Mouse (Mus musculus) natural killer cell, adult 2 months (primary cell): ENCODE data around the gene Krt13.

Experiments
- DNase-seq, 2 experiments: peaks; one replicate each; pipeline ENCODE4 v3.0.0; 2022; ENCODE audit warnings: low spot score in 2 of 2

Krt13 gene

GRCm38 (mm10) chr11:100121466-100121865 is at the start of gene Krt13:
Gene Krt13, minus strand, starts transcription at chr11:100121566.
- no peak for DNase-seq

DNA sequence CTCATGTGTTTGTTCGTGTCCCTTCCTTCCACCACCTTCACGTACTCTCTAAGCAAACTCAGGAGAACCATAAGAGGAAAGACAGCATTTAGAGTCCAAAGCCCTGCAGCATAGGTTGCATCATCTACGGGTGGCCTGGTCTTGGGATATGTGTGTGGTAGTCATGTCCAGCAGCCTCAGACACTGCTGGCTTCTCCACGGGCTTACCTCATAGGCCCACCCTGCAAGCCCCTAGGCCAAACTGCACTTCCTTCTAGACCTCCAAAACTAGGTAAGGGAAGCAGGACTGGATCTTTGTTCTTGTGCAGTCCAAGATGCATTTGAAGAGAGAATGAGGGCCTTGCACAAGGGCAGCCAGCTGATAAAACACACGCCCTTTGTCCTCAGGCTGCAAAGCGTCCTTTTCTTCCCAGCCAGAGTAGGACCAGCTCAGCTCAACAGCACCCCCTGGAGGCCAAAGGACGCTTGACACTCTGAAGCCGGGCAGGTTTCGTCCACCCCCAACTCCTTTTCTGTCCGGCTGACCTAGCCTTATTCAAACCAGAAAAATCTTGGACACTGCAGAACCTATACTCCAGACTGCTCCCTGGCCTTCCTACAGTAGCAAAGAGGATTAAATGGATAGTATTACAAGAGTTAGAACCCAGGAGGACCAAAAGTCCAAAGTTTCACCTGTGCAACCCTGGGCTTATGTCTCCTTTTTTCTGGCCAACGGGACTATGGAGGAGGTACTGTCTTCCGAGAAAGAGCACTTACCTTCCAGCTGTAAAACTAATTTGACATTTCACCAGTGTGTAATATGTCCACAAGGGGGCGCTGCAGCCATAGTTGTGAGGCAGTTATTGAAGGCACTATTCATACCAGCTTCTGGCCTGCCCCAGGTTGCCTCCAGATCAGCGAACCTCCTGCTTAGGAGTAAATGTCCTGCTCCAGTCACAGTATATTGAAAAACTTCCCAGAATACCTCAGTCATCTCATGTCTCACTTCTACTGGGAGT is 47.7 kb upstream of the Krt13 start:
- DNase-seq = peak; percentile 15 to 27

- no peak for DNase-seq
Observed at GRCm38 (mm10) chr11:100168071-100168470, 46.7 kb upstream of the Krt13 start.

DNA sequence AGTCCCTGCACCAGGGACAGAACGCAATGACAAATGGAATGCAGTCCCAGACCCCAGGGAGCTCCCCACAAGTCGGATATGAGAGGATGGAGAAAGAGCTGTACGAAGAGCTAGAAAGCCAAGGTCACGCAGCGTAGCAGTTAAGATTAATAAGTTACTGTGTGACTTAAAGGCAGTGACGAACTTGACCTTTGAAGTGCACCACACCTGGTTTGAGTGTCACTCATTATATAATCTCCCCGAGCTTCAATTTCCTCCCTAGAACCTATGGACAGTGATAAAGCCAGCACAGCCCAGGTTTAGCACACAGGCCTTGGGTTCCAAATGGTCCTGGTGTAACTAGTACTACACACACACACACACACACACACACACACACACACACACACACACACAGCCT is 43.0 kb upstream of the Krt13 start:
- DNase-seq = no peak

GRCm38 (mm10) chr11:100157908-100158477 is 36.6 kb upstream of the Krt13 start:
- DNase-seq = no peak

DNA sequence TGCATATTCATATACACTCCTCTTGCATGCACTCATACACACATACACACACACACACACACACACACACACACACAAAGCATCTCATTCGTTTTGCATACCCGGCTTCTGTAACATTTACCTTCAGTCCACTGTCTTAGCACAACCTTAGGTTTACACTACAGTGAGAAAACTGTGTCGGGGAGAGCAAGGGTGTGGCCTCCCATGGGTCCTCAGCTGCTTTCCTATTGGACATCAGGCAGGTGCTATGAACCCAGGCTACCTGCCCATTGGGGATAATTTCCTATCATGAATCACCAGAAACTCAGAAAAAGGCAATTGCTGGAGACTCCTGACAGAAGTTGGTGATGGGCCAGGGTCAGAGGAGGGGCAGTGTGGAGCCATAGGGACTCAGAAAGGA is 36.0 kb upstream of the Krt13 start:
- DNase-seq = no peak

DNA sequence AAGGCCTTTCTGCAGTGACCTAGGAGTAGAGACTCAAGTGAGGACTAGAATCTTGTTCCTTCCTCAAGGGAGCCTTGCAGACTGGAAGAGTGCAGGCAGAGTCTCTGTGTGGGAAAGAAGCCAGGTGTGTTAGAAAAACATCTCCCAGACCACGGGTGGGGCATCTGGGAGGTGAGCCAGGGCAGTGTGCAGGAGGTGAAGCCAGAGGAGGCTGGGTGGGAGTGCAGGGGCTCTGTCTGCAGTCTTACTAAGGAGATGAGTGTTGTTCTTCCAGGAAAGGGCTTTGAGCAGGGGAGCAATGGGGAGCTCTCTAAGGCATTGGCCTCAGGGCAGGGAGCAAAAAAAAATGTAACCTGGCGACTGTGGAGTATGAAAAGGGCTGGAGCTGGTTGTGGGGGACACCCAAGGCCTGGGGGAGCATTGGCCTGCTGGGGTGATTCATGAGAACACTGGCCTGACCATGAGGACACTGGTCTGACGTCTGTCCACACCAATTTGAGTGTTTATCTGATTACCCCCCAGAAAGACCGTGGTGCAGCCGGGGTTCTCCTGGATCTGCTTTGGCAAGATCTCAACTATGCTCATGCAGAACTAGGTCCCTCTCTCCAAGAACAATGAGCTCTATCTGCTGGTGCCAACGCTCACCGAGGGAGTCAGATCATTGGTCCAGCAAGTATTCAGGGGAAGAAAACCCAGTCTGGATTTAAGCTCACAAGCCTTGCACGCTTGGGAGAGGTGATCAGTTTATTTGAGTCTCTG is 34.3 kb upstream of the Krt13 start:
- no peak for DNase-seq

DNA sequence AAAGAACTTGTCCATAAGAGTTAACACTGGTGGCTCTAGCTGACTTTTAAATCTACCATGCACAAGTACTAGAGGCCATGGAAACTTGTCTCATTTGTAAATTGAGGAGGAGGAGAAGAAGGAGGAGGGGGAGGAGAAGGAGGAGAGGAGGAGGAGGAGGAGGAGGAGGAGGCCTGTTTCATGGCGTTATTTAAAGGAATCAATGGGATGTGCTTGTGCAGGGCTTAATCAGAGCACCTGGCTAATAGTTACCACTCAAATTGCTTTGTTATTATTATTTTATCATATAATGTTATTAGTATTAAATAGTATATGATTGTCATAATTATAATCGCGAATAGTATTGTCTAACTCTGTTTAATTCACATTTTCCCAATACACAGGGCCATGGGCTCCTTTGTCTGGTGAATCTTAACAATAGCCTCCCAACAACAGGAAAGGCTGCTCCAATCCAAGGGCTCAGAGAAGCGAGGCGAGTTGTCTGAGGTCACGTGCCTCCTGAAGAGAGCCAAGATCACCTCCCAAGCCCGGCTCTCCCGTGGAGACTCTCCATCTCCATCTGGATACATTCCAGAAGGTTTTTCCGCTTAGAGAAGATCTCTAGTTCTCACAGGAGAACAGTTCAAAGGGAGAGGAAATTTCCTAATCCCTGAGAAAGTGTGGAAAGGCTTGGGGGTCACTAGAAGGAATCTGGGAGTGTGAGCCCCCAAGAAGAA is 27.4 kb upstream of the Krt13 start, which contains the start of gene Krt19:
Gene Krt19, minus strand, starts transcription at position 51 of the 716 bp plus-strand sequence.
- DNase-seq = no peak

GRCm38 (mm10) chr11:100147566-100148353 is 26.4 kb upstream of the Krt13 start:
- DNase-seq = no peak

DNA sequence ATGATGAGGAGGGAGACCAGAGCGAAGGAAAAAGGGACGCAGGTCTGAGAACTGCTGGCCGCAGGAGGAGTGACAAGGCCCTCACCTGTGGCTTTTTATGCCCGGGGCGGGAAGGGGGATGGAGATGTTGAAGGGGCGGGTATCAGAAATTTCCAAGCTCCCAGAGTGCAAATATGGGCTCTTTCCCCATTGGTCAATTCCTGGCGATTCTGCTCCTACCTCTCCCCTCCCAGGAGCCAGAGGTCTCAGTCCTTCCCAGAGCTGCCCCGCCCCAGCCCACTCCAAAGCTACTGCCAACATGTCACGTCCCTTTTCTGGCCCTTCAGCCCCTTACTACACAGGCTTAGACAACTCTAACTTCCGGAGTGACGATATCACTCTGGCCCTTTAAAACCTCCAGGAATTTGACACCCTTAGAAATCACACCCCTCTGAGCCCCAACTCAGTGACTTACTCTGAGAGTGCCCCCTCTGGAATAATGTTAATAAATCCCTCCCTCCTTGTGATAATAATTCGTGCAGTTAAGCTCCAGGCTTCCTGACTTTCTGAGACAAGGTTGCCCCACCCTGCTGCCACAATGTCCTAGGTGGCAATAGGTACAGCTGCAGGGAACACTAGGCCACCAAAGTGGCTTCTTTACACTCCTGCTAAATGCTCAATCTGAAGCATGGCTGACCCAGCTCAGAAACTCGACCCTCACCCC is 24.6 kb upstream of the Krt13 start:
- no peak for DNase-seq

GRCm38 (mm10) chr11:100145104-100145503 is 23.7 kb upstream of the Krt13 start:
- DNase-seq = no peak

- no peak for DNase-seq
Observed at GRCm38 (mm10) chr11:100140966-100141365, 19.6 kb upstream of the Krt13 start.

DNA sequence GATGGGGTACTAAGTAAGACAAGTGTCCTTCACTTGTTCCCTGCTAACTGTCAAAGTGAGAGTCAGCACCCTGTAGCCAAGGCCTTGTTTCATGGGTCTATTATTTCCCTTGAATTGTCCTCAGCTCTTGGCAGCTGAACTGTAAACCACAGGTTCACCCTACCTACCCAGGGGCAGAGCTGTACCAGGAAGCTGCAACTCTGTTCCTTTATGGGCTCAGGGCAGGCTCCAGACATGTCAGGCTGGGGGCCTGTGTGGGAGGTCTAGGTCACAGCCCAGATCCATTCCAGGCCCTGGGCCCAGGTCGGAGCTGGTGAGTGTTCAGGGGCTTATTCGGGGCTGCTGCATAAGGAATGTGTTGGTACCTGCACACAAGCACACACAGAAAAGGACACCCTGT is 18.0 kb upstream of the Krt13 start:
- DNase-seq = no peak

GRCm38 (mm10) chr11:100138809-100139208 is 17.4 kb upstream of the Krt13 start:
- DNase-seq = no peak

- DNase-seq = no peak
Observed at GRCm38 (mm10) chr11:100137693-100138092, 16.3 kb upstream of the Krt13 start.

DNA sequence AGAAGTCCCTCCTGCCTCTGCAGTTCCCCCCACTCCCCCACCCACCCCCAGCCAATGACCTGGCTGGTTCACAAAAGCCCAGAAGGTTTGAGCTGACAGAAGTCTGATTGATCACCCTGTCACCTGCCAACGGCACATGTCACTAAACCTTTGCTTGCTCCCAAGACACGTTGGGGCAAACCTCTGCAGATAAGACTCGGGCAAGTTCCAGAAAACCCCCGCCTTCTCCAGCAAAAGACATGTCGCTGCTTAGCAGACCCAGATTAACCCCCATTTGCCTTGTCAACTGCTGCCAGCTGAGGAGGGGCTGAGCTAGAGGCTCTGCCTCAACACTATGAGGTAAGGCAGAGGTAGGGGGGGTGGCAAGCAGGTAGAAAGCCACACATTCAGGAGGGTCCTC is 15.2 kb upstream of the Krt13 start:
- no peak for DNase-seq

DNA sequence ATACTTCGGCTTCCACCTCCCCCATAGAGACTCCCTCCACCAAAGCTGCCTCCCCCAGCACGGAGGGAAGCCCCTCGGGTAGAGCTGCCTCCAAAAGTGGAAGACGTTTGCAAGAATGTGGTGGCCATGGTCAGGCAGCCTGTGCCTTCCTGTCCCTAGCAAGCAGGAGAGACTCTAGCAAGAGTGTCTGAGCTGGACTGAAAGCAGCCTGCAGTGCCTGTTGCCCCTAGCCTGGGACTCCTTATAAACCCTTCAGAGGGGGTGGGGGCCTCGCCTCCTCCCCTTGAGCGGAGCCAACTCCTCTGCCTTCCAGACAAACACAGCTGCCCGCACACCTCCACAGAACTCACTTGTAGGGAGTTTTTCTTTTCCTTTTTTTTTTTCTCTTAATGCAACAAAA is 14.4 kb upstream of the Krt13 start, which contains the start of gene Krt15:
Gene Krt15, minus strand, starts transcription at position 198 of the 400 bp plus-strand sequence.
- no peak for DNase-seq

DNA sequence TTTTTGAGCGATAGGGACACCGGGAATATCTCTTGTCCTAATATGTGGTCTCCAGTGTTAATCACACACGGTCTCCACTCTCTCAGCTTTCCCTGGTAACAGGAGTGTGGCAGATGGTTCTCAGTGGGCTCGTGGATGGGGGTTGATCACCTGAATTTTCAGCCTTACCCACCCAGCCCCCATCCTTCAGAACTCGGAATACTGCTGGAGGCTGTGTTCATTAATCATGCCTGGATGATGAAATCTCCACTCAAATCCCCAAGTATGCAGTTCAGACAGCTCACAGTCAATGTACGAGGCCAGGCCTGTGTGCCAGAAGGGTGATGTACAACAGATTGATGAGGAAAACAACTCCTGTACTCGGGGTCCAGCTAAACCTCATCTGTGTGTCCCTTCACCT is 3.5 kb upstream of the Krt13 start:
- no peak for DNase-seq

- no peak for DNase-seq
Observed at GRCm38 (mm10) chr11:100120331-100120730, 1.0 kb downstream of the Krt13 start.

- no peak for DNase-seq
Observed at GRCm38 (mm10) chr11:100113742-100114029, 7.7 kb downstream of the Krt13 start.
